Mouse (Mus musculus) hindbrain, embryonic 15.5 days (tissue): ENCODE measurements at regions not wholly inside any gene's neighbourhood (a gene's known extent, or its start where the extent isn't known, plus 50 kb on each side); places are given as distances from the start of the nearest gene placed in this dataset.
A peak's percentile ranks its signal among the peaks of the same experiment; 100 is the strongest.

Source experiments
- ATAC-seq: fragments of 200-750 bp; cut with Nextera tagmentation; 2 replicates; pipeline ENCODE4 v1.8.0; 2017; ENCODE audit warnings: low read depth, moderate number of reproducible peaks, moderate TSS enrichment; ENCODE audit not compliant: low FRiP score
- H3K27ac ChIP-seq: fragments of 300-500 bp; sonication (generic); replicated peaks from 2 replicates; pipeline ENCODE4 v1.5.1; 2015; ENCODE audit warnings: mild to moderate bottlenecking, inconsistent platforms
- H3K27me3 ChIP-seq: fragments of 300-500 bp; sonication (generic); 2 replicates; pipeline ENCODE4 v1.6.1; 2015; ENCODE audit warnings: control low read depth, inconsistent platforms
- H3K36me3 ChIP-seq: fragments of 300-500 bp; sonication (generic); 2 replicates; pipeline ENCODE4 v1.6.1; 2015; ENCODE audit warnings: control low read depth, inconsistent platforms
- H3K4me1 ChIP-seq: fragments of 300-500 bp; sonication (generic); replicated peaks from 2 replicates; pipeline ENCODE4 v1.6.1; 2015; ENCODE audit warnings: control low read depth, inconsistent platforms
- H3K4me2 ChIP-seq: fragments of 300-500 bp; sonication (generic); 2 replicates; pipeline ENCODE4 v1.6.1; 2015; ENCODE audit warnings: moderate library complexity, mild to moderate bottlenecking, inconsistent platforms
- H3K4me3 ChIP-seq: fragments of 300-500 bp; sonication (generic); 2 replicates; pipeline ENCODE4 v1.5.1; 2015; ENCODE audit warnings: mild to moderate bottlenecking, inconsistent platforms
- H3K9ac ChIP-seq: fragments of 300-500 bp; sonication (generic); 2 replicates; pipeline ENCODE4 v1.6.1; 2015; ENCODE audit warnings: inconsistent platforms
- H3K9me3 ChIP-seq: fragments of 300-500 bp; sonication (generic); 2 replicates; pipeline ENCODE4 v1.6.1; 2016; ENCODE audit warnings: control low read depth, inconsistent platforms
- WGBS: fragments of 180-500 bp; shearing (Covaris S2); methylation state at CpG from one replicate; pipeline ENCODE4 v1.1.7; 2015; 5-methylcytosine and 5-hydroxymethylcytosine counted together

DNA sequence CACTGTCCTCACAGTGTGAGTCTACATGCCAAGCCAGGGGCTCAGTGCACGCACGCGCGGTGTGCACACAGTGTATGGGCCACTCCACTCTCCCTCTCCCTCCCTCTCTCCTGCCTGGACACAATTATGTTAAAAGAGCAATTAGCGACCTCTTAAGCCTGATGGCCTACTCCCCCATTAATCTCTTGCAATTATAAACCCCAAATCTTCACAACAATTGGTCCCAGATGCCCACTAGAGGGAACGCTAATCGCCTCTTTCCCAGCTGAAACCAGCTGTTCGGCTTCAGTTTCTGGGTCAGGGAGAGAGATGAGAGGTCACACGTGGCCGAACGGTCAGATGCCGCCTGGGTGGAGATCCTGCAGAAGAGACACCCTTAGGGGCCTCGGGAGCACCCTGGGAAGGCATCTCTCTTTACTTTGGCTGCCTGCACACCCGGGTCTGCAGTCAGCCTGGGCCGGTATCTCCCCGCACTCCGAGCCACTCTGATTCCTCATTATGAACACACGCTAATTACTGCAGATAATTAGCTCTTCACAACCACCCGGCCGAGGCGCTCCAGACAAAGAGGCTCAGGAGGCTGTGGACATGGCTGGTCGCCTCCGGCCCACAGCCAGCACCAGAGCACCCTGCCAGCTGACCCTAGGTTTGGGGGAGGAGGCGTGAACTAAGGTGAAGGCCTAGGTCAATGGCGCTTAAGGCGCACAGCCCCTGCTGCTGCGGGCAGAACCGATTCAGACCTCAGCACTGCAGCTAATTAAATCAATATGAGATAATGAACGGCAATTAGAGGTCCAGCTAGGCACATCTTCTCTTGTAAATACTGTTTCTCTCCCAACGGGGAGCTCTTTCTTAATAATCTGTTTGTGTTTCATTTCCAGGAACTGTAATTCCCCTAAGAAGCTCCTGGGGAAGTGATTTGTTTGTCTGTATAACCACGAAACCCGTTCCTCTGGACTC, 250.3 kb downstream of the Cryba4 start:
- Histone ChIP-seq H3K4me3 (no peak overlapping the region), H3K4me1 (peaks cover 19% of the 10 kb centered on the region), H3K9ac (no peak overlapping the region), H3K4me2 (peak overlapping the region; percentile 34), H3K27me3 (no peaks in the 10 kb centered on the region), H3K27ac (peak overlapping the region; percentile 73), H3K36me3 (no peaks in the 10 kb centered on the region), H3K9me3 (0 out of 2 replicates have a peak, but pooled peaks cover 3% of the 10 kb centered on the region)
- peak; percentile 80 for ATAC-seq
- 11% methylated on average over 32 of the region's 32 CpGs for WGBS

DNA sequence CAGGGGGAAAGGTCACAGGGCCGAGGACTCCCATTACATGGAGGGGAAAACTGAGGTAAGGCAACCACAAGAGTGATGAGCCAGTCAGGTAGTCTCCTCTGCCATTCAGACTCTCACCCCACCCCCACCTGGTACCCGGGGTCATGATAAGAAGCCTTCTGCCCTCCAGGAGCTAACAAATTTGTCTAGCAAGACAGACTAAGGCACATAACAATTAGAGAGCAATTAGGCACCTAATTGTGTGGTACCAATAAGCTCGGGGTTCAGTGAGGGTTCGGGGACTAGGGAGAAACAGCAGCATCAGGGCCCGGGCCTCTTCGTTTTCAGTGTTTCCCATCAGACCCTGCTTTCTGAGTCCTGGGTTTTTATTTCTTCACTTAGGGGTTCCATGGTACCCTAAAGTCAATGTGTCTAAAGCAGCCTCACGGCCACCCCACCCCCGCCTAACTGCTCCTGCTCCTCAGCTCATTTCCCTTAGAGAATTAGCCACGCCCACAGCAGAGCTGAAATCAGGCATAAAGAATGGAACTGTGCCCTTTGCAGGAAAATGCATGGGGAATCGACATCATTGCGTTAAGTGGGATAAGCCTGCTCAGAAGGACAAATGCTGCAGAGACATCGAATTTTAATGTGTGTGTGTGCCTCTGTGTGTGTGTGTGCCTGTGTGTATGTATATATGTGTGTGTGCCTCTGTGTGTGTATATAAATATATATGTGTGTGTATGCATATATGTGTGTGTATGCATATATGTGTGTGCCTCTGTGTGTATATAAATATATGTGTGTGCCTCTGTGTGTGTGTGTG, 249.3 kb downstream of the Cryba4 start:
- no peaks in the 10 kb centered on the region for H3K36me3 ChIP-seq
- no peak overlapping the region for H3K4me2 ChIP-seq
- no peak overlapping the region for H3K4me3 ChIP-seq
- H3K27me3 ChIP-seq: no peaks in the 10 kb centered on the region
- H3K4me1 ChIP-seq: peaks cover 18% of the 10 kb centered on the region
- no peak overlapping the region for H3K9ac ChIP-seq
- ATAC-seq: no peak
- peak overlapping the region; percentile 73; the same call in 1 of the 2 replicates for H3K27ac ChIP-seq
- 0 out of 2 replicates have a peak, but pooled peaks cover 3% of the 10 kb centered on the region for H3K9me3 ChIP-seq
- 39% methylated on average over 12 of the region's 12 CpGs for WGBS

DNA sequence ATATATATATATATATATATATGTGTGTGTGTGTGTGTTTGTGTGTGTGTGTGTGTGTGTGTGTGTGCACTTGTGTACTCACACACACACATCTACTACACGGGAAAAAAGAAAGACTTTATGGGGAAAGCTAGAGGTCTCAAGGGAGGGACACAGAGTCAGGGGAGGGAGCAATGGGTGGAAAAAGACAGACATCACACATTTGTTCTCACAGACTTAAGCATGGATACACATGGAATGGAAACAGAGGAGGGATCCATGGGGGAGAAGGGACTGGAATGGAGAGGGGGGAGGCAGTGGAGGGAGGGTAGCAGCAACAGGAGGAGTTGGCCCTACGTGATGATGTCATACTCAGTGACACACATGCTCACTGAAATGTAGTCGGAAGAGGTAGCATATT, 248.3 kb downstream of the Cryba4 start:
- 75% methylated on average over 3 of the region's 3 CpGs for WGBS
- Histone ChIP-seq H3K4me2 (no peak overlapping the region), H3K27ac (no peak overlapping the region), H3K9ac (no peak overlapping the region), H3K4me1 (peaks cover 18% of the 10 kb centered on the region), H3K27me3 (no peaks in the 10 kb centered on the region), H3K4me3 (no peak overlapping the region), H3K36me3 (no peaks in the 10 kb centered on the region), H3K9me3 (0 out of 2 replicates have a peak, but pooled peaks cover 3% of the 10 kb centered on the region)
- no peak for ATAC-seq

DNA sequence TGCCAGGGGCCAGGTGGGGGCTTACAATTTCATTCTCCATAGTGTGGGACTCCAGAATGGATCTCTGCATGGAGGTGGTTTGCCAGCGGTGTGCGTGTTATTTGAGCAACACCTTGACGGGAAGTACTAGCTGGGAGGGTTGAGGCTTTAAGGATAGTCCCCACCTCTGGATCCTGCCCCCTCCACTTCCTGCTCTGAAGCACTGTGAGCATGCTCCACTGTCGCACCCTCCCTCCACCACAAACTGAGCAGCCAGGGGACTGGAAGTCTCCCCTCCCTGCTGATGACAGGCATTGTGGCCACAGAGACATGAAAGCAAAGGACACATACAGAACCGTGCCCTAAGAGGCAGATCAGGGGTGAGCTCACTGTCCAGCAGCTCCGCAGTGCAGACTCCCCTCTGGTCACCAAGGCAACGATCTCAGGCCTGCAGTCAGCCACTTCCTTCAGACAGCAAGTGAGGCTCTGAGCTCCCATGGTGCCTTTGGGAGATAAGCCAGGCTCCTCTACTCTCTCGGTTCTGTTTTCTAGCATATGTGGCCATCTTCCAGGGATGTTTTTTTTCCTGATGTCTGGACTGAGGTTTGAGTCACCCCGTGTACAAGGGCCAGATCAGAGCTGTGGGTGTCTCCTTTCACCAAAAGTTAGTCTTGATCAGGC, 239.7 kb downstream of the Cryba4 start:
- peak; percentile 75 for ATAC-seq
- Histone ChIP-seq H3K9ac (no peak overlapping the region), H3K4me1 (peaks cover 12% of the 10 kb centered on the region), H3K9me3 (no peaks in the 10 kb centered on the region), H3K36me3 (no peaks in the 10 kb centered on the region), H3K4me3 (no peak overlapping the region), H3K27ac (peak overlapping the region; percentile 5; the same call in 1 of the 2 replicates), H3K27me3 (no peaks in the 10 kb centered on the region), H3K4me2 (no peak overlapping the region)
- 22% methylated on average over 9 of the region's 9 CpGs for WGBS

DNA sequence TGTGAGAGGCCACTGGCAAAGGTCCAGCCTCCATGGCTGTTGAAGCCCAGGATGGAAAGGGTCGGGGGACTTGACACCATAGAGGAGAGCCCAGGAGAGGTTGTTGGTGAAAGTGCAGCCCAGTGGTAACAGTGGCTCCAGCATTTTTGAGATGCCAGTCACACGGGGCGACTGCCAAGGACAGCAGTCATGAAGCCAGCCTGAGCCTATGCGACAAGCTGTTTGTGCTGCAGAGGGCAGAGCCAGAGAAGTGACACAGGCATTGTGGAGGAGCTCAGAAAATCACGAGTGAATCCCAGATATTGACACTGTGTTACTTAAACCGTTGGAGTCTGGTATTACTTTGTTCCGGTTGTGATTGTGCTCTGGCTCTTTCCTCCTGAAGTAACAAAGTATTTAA, 233.4 kb downstream of the Cryba4 start:
- Histone ChIP-seq H3K27me3 (no peaks in the 10 kb centered on the region), H3K9ac (no peak overlapping the region), H3K4me2 (no peak overlapping the region), H3K4me1 (peaks cover 2% of the 10 kb centered on the region; the same call in 1 of the 2 replicates), H3K36me3 (no peaks in the 10 kb centered on the region), H3K9me3 (no peaks in the 10 kb centered on the region), H3K4me3 (no peak overlapping the region), H3K27ac (no peak overlapping the region)
- 57% methylated on average over 7 of the region's 7 CpGs for WGBS
- ATAC-seq: no peak

DNA sequence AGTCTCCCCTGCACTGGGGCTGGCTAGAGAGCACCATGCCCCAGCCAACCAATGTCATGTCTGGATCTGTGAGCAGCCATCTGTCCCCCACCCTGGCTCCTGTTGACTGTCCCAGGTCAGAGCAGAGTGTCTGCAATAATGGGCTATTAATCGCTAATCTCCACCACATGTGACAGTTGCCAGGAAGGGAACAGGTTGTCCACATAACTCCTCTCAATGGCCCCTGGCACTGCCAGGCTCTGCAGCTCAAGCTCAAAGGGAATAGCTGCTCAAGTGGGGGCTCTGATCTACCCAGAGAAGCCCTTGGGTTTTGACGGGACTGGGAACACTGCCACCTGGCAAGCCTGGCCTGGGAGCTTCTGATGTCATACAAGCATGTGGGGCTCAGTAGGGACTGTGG, 231.4 kb downstream of the Cryba4 start:
- Histone ChIP-seq H3K27me3 (no peaks in the 10 kb centered on the region), H3K4me3 (no peak overlapping the region), H3K36me3 (no peaks in the 10 kb centered on the region), H3K27ac (no peak overlapping the region), H3K9me3 (no peaks in the 10 kb centered on the region), H3K4me2 (no peak overlapping the region), H3K9ac (no peak overlapping the region), H3K4me1 (peaks cover 2% of the 10 kb centered on the region; the same call in 1 of the 2 replicates)
- ATAC-seq: peak; percentile 82
- WGBS: 53% methylated on average over 2 of the region's 2 CpGs

DNA sequence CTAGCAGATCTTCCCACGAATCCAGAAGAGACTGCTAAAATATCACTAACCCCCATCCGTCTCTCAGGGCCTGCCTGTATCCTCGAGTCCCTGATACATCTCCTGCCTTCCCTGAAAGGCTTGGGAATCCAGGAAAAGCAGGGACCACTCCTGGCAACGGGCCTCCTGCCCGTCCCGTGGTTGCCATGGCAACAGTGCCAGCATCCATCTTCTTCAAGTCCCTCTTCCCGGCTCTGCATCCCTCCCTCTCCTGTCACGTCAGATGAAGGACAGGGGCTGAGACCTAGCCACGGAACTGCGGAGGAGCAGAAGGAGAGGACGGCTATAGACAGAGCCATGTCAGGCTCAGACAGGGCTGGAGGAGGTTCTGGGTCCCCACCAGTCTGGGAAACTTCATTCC, 222.4 kb downstream of the Cryba4 start:
- ATAC-seq: peak; percentile 89
- Histone ChIP-seq H3K4me3 (no peak overlapping the region), H3K27ac (peak overlapping the region; percentile 67), H3K9me3 (no peaks in the 10 kb centered on the region), H3K4me2 (no peak overlapping the region), H3K4me1 (peaks cover 19% of the 10 kb centered on the region), H3K9ac (no peak overlapping the region), H3K36me3 (no peaks in the 10 kb centered on the region), H3K27me3 (no peaks in the 10 kb centered on the region)
- 11% methylated on average over 11 of the region's 11 CpGs for WGBS

DNA sequence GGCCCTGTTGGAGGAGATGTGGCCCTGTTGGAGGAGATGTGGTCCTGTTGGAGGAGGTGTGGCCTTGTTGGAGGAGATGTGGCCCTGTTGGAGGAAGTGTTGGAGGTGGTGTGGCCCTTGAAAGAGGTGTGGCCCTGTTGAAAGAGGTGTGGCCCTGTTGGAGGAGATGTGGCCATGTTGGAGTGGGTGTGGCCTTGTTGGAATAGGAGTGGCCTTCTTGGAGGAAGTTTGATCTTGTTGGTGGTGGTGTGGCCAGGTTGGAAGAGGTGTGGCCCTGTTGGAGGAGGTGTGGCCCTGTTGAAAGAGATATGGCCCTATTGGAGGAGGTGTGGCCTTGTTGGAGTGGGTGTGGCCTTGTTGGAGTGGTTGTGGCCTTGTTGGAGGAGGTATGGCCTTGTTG, 220.3 kb downstream of the Cryba4 start:
- Histone ChIP-seq H3K9ac (no peak overlapping the region), H3K27me3 (no peaks in the 10 kb centered on the region), H3K4me1 (peaks cover 19% of the 10 kb centered on the region), H3K4me2 (no peak overlapping the region), H3K36me3 (no peaks in the 10 kb centered on the region), H3K9me3 (no peaks in the 10 kb centered on the region), H3K4me3 (no peak overlapping the region), H3K27ac (no peak overlapping the region)
- ATAC-seq: no peak

DNA sequence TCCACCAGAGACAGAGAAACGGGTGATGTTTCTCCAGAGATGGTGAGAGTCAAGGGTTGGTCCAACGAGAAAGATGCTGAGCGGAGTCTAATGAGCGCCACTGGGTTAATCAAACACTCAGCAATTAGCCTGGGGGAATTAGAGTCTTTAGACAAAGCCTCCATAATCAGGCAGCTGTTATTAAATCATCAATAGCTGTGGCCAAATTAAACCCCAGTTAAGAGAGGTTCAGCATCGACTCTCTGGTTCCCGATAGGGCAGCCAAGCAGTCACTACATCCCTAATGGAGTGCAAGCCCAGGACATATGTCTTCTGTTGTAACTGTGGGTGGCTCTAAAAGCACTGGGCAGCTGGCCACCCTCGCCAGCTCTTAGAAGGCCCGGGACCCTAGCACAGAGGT, 216.9 kb downstream of the Cryba4 start:
- H3K4me3 ChIP-seq: no peak overlapping the region
- H3K9ac ChIP-seq: no peak overlapping the region
- no peak overlapping the region for H3K4me2 ChIP-seq
- no peaks in the 10 kb centered on the region for H3K9me3 ChIP-seq
- H3K27ac ChIP-seq: no peak overlapping the region
- H3K36me3 ChIP-seq: no peaks in the 10 kb centered on the region
- 55% methylated on average over 8 of the region's 8 CpGs for WGBS
- no peaks in the 10 kb centered on the region for H3K27me3 ChIP-seq
- ATAC-seq: no peak
- H3K4me1 ChIP-seq: peaks cover 13% of the 10 kb centered on the region

DNA sequence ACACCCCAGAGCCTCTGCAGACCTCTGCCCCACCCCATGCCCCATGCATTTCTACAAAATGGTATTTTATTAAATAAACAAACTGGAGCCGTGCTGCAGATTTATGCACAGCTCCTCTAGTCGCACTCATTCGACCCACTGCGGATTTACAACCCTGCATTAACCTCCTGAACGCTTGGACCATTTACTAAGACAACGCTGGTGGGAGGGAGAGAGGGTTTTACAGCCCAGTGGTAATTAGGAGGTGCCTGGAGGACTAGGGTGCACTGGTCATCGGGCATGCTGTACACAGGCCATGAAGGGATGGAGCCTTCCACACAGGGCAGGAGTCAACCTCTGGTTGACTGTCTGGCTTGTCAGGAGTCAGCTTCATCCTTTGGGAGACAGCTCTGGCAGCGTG, 215.2 kb downstream of the Cryba4 start:
- no peak for ATAC-seq

DNA sequence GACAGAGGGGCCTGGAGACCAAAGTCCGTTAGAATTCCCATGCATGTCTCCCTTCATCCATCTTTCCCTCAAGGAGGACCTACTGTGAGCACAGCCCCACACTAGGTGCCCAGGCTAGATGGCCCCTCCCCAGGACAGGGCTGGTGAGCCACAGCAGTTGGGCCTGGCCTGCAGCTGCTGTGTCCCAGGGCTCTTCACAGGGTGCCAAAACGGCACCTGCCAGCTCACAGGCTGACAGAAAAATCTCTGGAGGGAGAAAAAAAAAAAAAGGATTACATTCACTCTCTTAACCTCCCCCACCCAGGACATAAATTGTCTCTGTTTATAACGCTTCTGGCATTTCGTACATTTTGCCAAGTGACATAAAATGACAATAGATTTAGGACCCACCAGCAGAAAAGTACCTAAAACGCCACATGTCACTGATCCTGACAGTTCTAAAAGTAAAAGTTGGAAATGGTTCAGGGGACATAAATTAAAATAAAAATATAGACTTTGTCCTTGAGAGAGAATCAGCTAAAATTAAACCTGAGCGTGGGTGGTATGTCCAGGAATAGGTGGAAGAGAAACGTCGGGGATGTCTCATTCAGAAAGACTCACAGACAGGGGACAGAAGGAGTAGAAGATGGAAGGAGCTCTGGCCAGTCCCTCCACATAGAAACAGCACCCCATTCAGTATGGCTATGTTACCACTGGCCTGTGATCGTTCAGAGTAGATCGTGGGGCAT, 212.5 kb downstream of the Cryba4 start:
- ATAC-seq: no peak
- Histone ChIP-seq H3K9me3 (no peaks in the 10 kb centered on the region), H3K4me3 (no peak overlapping the region), H3K4me1 (peaks cover 34% of the 10 kb centered on the region), H3K9ac (no peak overlapping the region), H3K4me2 (no peak overlapping the region), H3K27me3 (no peaks in the 10 kb centered on the region), H3K27ac (no peak overlapping the region), H3K36me3 (no peaks in the 10 kb centered on the region)
- 59% methylated on average over 10 of the region's 10 CpGs for WGBS

More for the DNA sequence above, 215.2 kb downstream of the Cryba4 start:
- 67% methylated on average over 8 of the region's 8 CpGs for WGBS
- H3K27me3 ChIP-seq: no peaks in the 10 kb centered on the region
- H3K27ac ChIP-seq: no peak overlapping the region
- H3K4me1 ChIP-seq: peaks cover 29% of the 10 kb centered on the region
- H3K4me3 ChIP-seq: no peak overlapping the region
- no peak overlapping the region for H3K4me2 ChIP-seq
- H3K36me3 ChIP-seq: no peaks in the 10 kb centered on the region
- H3K9ac ChIP-seq: no peak overlapping the region
- H3K9me3 ChIP-seq: no peaks in the 10 kb centered on the region
